ENCODE assay signal across 9 mouse cellular contexts in genomic region chr8:105852146-105852729, GRCm38 (mm10). TPM values are rescaled to one million over a fixed set of nuclear protein-coding genes. Genes with fewer than 3 reads are reported as not detected.
DNase-seq lines count a peak whose midpoint lies in the region; ATAC-seq and TF ChIP-seq lines count a peak whose summit lies in the region.
"Had no signal": no experiment of that assay in that cellular context is flagged by ENCODE, and none has a peak within 500 bp of the region (broad histone marks: within the 10 kb centered on the region; RNA-seq: fewer than 3 reads in every experiment).

No protein-coding gene starts in this region.

- no peak for DNase-seq in gastrocnemius, adult 2 months
- DNase-seq in gastrocnemius, postnatal 36 days = no peak
- peak; percentile 14 for DNase-seq in right cerebral cortex, postnatal 14 days
- no peak for DNase-seq in right cerebral cortex, adult 2 months (ENCODE audit: low spot score in 2 of 2)
- DNase-seq in liver, embryonic 14.5 days (ENCODE audit: low read depth in 3 of 3, low spot score in 3 of 3) = no peak
- no peak for DNase-seq in T-cell, adult 2 months (ENCODE audit: low spot score)
- no peak for DNase-seq in lung, postnatal 14 days
- DNase-seq in left cerebral cortex, postnatal 36 days (ENCODE audit: low spot score in 2 of 2) = no peak

- no peaks in the 10 kb centered on the region for H3K9me3 ChIP-seq in liver, embryonic 14.5 days (ENCODE audit: control insufficient read depth, low read length)

- ATAC-seq in liver, embryonic 14.5 days (ENCODE audit: insufficient read depth) = no peak

- peak overlapping the region; percentile 97 for H3K4me3 ChIP-seq in gastrocnemius, adult 2 months
- peak overlapping the region; percentile 69 to 76; a peak in 3 of 4 replicates for H3K4me3 ChIP-seq in liver, embryonic 14.5 days (ENCODE audit: insufficient read depth in 1 of 2, low read depth in 2 of 2, low read length in 2 of 2)

- TF ChIP-seq CTCF in gastrocnemius, adult 2 months (IDR thresholded peaks at IDR 0.05) = no peak
- TF ChIP-seq CTCF in liver, embryonic 14.5 days (IDR thresholded peaks at IDR 0.05; ENCODE audit: low read depth) = no peak

- H3K27ac ChIP-seq in gastrocnemius, adult 2 months = peak overlapping the region; percentile 79
- H3K27ac ChIP-seq in liver, embryonic 14.5 days = no peak overlapping the region; the same call in 1 of the 2 replicates

- peaks cover 18 to 22% of the 10 kb centered on the region in 2 experiments for H3K4me1 ChIP-seq in liver, embryonic 14.5 days (replicated peaks; ENCODE audit: control insufficient read depth in 2 of 2, insufficient read depth in 2 of 2, low read length in 1 of 2)

- no peaks in the 10 kb centered on the region for H3K27me3 ChIP-seq in liver, embryonic 14.5 days (ENCODE audit: control insufficient read depth, insufficient read depth, low read length)

- H3K4me2 ChIP-seq in liver, embryonic 14.5 days (ENCODE audit: low read depth) = peak overlapping the region; percentile 74

- no peak for TF ChIP-seq EP300 in liver, embryonic 14.5 days (IDR thresholded peaks at IDR 0.05; ENCODE audit: low read depth)

- intact Hi-C loops in gastrocnemius, adult 2 months (cut with DNase I) = loop anchor here (5.0 kb wide), 2 partner anchors 50 to 80 kb away; partner anchors contain the start of genes Ctrl and Pskh1
- intact Hi-C loops in gastrocnemius, postnatal 36 days (cut with DNase I) = loop anchor here (5.0 kb wide), 1 partner anchor 80 kb away; the partner anchor contains the start of gene Ctrl
- intact Hi-C loops in left cerebral cortex, postnatal 36 days (cut with DNase I) = loop anchor here (10.0 kb wide), 1 partner anchor 137 kb away; no protein-coding TSS in a partner anchor

- 71% methylated on average over 12 of the region's 12 CpGs for WGBS in liver, embryonic 14.5 days (ENCODE audit: insufficient replicate concordance)

- peaks cover 15% of the 10 kb centered on the region for H3K36me3 ChIP-seq in liver, embryonic 14.5 days (replicated peaks; ENCODE audit: control insufficient read depth, insufficient read depth, low read depth)

- H3K9ac ChIP-seq in liver, embryonic 14.5 days (replicated peaks) = peak overlapping the region; percentile 75

RNA-seq across cellular contexts. Expression of gene Cenpt, which starts 0.8 kb away (rescaled TPM):
- total RNA-seq in gastrocnemius, adult 2 months (2021) = 1 to 10 TPM; 1.0 to 1.8 TPM
- 1 to 10 TPM; 1.1 to 1.2 TPM for total RNA-seq in gastrocnemius, postnatal 36 days (2021)
- 24.6 and 25.4 TPM in 2 replicates for polyA plus RNA-seq in liver, embryonic 14.5 days (2012; rRNA removed)
- 15.0 and 18.2 TPM in 2 replicates for polyA plus RNA-seq in liver, embryonic 14.5 days (2014; fragmentation: Nextera tagmentation; extraction: Ambion mirVana)
- 10 to 100 TPM; 15.2 to 18.0 TPM for total RNA-seq in left cerebral cortex, postnatal 36 days (2021)

RNA-seq across cellular contexts. Expression of gene Thap11, which starts 2.7 kb away (rescaled TPM):
- total RNA-seq in gastrocnemius, adult 2 months (2021) = 10 to 100 TPM; 21.9 to 25.0 TPM
- total RNA-seq in gastrocnemius, postnatal 36 days (2021) = 10 to 100 TPM; 19.0 TPM
- 26.2 TPM in 2 replicates for polyA plus RNA-seq in liver, embryonic 14.5 days (2012; rRNA removed)
- polyA plus RNA-seq in liver, embryonic 14.5 days (2014; fragmentation: Nextera tagmentation; extraction: Ambion mirVana) = 25.5 and 29.5 TPM in 2 replicates
- 10 to 100 TPM; 38.9 to 44.8 TPM for total RNA-seq in left cerebral cortex, postnatal 36 days (2021)

RNA-seq across cellular contexts. Expression of gene Nutf2, which starts 8.1 kb away (rescaled TPM):
- 10 to 100 TPM; 39.2 to 43.4 TPM for total RNA-seq in gastrocnemius, adult 2 months (2021)
- total RNA-seq in gastrocnemius, postnatal 36 days (2021) = 10 to 100 TPM; 38.4 to 52.9 TPM
- 40.5 and 83.2 TPM in 2 replicates for polyA plus RNA-seq in liver, embryonic 14.5 days (2012; rRNA removed)
- polyA plus RNA-seq in liver, embryonic 14.5 days (2014; fragmentation: Nextera tagmentation; extraction: Ambion mirVana) = 139 TPM in 2 replicates
- 10 to 100 TPM; 25.7 to 35.4 TPM for total RNA-seq in left cerebral cortex, postnatal 36 days (2021)

RNA-seq across cellular contexts. Expression of gene Tsnaxip1, which starts 24.7 kb away (rescaled TPM):
- total RNA-seq in gastrocnemius, adult 2 months (2021) = not detected
- not detected for total RNA-seq in gastrocnemius, postnatal 36 days (2021)
- polyA plus RNA-seq in liver, embryonic 14.5 days (2012; rRNA removed) = 0.04 and 0.06 TPM in 2 replicates
- 0.06 TPM in 1 of 2 replicates, not detected in the other for polyA plus RNA-seq in liver, embryonic 14.5 days (2014; fragmentation: Nextera tagmentation; extraction: Ambion mirVana)
- total RNA-seq in left cerebral cortex, postnatal 36 days (2021) = not detected
- total RNA-seq: liver, adult 2 months had no signal
- polyA plus RNA-seq: liver, adult 2 months had no signal

RNA-seq across cellular contexts. Expression of gene Ranbp10, which starts 25.1 kb away (rescaled TPM):
- 10 to 100 TPM; 23.0 to 24.3 TPM for total RNA-seq in gastrocnemius, adult 2 months (2021)
- 10 to 100 TPM; 19.7 to 22.0 TPM for total RNA-seq in gastrocnemius, postnatal 36 days (2021)
- 57.2 and 60.6 TPM in 2 replicates for polyA plus RNA-seq in liver, embryonic 14.5 days (2012; rRNA removed)
- 37.0 and 42.0 TPM in 2 replicates for polyA plus RNA-seq in liver, embryonic 14.5 days (2014; fragmentation: Nextera tagmentation; extraction: Ambion mirVana)
- total RNA-seq in left cerebral cortex, postnatal 36 days (2021) = 10 to 100 TPM; 22.1 to 25.1 TPM

Comparison
In these comparisons a context has a peak if more than half of its experiments do, and no peak if none do; other contexts are left out.
1. RNA of gene Cenpt, which starts 0.8 kb away (total RNA-seq): 15.2 to 18.0 TPM in left cerebral cortex, postnatal 36 days; 1.0 to 1.8 TPM in gastrocnemius, adult 2 months and 1.1 to 1.2 TPM in gastrocnemius, postnatal 36 days; every median in the first group is over 4 times any median in the second.